Mouse (Mus musculus) C2C12 (cell line): ENCODE data around the gene Gfra1.

Experiments
- CTCF ChIP-seq: IDR thresholded peaks from one replicate; pipeline ENCODE4 v1.5.1; 2011; ENCODE audit not compliant: control insufficient read depth, insufficient read depth, insufficient read length
- FOSL1 ChIP-seq: IDR thresholded peaks from one replicate; pipeline ENCODE4 v1.8.0; 2011; ENCODE audit warnings: mild to moderate bottlenecking, low read length; ENCODE audit not compliant: poor library complexity, insufficient read depth, severe bottlenecking
- MAX ChIP-seq: IDR thresholded peaks from one replicate; pipeline ENCODE4 v1.6.1; 2011; ENCODE audit warnings: mild to moderate bottlenecking, control low read depth
- MYOD1 ChIP-seq: IDR thresholded peaks from one replicate; pipeline ENCODE4 v1.6.1; 2011; ENCODE audit warnings: low read depth; ENCODE audit not compliant: control insufficient read depth, insufficient read length
- MYOG ChIP-seq: IDR thresholded peaks from one replicate; pipeline ENCODE4 v1.6.1; 2011; ENCODE audit not compliant: control insufficient read depth, insufficient read length; ENCODE audit errors: extremely low read depth
- USF1 ChIP-seq: IDR thresholded peaks from one replicate; pipeline ENCODE4 v1.6.1; 2011; ENCODE audit warnings: low read depth, mild to moderate bottlenecking, control low read depth, moderate library complexity

DNA sequence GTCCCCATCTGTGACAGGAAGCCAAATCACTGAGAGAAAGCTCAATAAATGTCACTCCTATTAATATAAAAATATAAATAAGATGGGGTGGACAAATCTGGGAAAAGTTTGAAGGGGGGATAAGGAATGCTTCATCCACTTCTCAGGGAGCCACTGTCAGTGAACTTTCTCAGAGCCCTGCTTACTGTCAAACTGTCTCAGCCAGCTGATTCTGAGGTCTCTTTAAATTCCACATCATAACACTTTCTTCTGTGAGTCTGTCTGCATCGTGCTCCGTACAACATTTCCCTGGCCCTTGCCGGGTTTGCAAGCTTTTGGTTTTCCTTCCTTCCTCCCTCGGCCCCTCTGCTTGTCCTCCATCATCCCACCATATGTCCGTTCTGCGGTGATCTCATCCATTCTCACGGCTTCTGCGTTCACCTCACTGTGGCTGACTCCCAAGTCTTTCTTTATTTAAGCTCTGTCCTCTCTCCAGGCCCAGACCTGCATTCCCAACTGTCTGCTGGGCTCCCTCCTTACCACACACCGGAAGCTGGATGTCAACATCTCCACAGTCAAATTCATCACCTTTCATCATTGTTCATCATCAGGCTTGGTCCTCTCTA lies 26.8 kb upstream of the Gfra1 start:
- TF ChIP-seq CTCF (no peak), MAX (no peak), MYOG (no peak), MYOD1 (no peak), FOSL1 (no peak), USF1 (no peak)
